Mouse (Mus musculus): ENCODE measurements around the gene Zfp92.
"Not testable (repeated sequence)": the region's sequence is repeated elsewhere in the genome, so short reads cannot be mapped to it uniquely, and the experiment has no call there.

Zfp92 gene

DNA sequence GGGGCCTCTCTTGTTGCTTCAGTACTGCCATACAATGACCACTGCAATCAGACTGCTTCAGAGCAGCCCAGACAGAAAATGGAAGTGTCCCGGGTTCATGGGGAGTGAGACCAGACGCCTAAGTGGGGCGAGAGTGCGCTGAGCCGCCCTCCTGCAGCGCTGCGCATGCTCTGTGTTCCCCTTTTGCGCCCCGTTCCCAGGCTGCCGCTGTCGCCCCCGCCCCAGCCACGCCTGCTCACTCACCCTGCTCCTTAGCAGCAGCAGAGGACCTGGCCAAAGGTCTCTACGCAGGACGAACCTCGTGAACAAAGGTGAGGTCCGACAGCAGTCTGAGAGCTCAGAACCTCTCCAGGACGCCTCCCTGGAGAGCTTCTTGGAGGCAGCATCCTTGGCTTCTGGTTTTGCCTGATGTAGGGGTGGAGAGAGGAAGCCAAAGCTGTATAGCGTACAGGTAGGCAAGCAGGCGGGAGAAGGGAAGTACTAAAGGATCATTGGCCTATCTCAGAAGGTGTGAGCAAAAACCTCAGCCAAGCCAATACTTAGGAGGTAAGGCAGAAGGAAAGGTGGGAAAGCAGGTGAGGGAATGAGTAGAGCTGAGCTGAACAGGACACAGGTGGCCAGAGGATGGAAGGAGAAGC lies at the start of gene Zfp92:
Gene Zfp92, plus strand, starts transcription at position 217 of the 638 bp plus-strand sequence.
- in situ Hi-C loops (cut with MboI; ENCODE audit: unreplicated experiment in 2 of 2) = no loop called here

DNA sequence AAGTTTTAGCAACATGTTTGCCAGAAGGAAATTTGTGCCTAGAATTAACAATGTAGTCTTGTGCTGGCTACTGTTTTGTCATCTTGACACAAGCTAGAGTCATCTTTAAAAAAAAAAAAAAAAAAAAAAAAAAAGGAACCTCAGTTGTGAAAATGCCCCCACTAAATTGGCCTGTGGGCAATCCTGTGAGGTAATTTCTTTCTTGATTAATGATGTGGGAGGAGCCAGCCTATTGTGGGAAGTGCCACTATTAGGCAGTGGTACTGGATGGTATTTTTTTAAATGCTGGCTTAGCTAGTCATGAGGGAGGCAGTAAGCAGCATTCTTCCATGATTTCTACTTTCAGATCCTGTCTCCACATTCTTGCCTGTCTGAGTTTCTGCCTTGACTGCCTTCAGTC lies 47.6 kb upstream of the Zfp92 start:
- in situ Hi-C loops (cut with MboI; ENCODE audit: unreplicated experiment in 2 of 2) = no loop called here

DNA sequence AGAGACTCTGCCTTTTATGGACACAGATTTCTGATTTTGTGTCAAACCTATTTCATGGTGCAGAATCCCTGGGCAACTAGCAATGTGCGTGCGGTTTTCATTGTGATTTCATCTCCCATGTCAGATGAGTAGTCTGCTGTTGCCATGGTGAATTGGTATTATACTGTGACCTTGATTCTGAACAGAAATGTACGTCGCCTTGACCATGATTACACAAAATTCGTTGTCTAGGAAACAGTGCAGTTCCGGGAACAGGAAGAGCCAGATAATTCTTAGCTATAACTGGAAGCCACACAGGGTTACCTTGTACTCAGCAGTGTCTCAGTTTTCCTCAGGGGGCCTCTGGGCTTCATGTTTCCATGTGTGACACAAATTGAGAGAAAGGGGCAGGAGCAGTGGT lies 26.5 kb upstream of the Zfp92 start:
- in situ Hi-C loops (cut with MboI; ENCODE audit: unreplicated experiment in 2 of 2) = no loop called here

DNA sequence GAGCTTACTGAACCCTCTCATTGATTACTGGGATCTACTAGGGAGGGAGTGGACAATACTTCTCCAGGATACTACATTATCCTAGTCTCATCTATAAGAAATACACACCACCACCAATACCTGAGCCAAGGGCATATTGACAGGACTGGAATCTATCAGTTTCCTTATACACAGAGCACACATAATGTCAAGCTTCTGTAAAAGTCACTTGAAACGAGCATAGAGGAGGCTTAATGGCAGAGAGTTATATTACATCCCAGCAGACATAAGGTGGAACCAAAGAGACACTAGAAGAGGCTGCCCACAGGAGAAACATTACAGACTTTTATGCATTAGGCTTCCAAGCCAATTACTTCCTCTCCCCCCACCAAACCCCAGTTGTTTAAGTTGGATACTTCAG lies 26.0 kb upstream of the Zfp92 start:
- in situ Hi-C loops (cut with MboI; ENCODE audit: unreplicated experiment in 2 of 2) = no loop called here

DNA sequence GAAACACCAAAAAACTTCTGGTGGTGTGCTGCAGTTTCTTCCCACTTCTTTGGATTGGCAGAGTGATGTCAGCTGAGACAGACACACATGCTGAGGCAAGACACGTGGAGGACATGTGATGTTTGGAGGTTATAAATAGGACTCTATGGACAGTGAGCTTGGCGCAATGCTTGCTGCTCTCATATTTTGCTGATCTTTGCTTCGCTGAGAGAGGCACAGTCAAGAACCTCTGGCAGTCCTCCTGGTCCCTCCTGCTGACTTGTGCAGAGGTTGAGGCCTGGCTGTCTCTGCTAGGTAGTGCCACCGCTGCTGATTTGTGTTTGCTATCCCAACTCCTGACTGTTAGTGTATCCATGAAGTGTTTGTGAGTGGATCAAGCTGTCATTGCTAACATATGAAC lies 19.4 kb upstream of the Zfp92 start:
- in situ Hi-C loops (cut with MboI; ENCODE audit: unreplicated experiment in 2 of 2) = no loop called here

DNA sequence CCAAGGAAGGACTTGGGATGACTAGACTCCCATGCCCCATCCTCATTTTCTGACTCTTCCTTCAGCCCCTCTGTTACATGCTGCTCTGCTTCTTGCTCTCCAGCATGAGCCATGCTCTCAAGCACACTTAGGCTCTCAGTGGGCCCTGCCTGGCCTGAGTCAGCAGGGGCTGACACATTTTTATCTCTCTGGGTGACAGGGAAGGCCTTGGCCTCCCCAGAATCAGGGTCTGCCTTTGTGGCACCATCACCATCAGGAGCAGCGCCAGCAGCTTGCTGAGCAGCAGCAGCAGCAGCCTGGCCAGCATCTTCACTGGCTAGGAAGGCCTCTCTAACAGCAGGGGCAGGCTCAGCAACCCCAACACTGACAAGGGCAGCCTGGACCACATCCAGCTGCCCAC lies 14.4 kb upstream of the Zfp92 start:
- in situ Hi-C loops (cut with MboI; ENCODE audit: unreplicated experiment in 2 of 2) = no loop called here

DNA sequence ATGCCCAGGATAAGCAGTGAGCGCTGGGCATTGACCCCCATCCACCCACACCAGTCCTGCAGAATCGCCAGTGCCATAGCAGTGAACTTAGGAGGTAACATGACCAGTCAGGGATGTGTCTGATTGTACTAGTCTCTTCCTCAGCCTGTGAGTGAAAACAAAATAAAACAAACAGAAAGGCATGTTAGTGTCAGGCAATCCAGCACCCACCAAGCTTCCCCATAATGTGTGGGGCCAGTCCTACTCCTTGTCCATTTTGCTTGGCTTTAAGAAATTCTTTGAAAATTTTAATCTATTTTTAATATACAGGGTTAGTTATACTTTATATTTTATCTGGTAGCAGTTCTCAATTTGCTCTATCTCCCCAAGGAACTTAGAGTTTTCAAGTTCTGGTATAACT lies 12.3 kb upstream of the Zfp92 start, which contains the start of gene Gm18336:
Gene Gm18336, minus strand, starts transcription at position 101 of the 400 bp plus-strand sequence.
- in situ Hi-C loops (cut with MboI; ENCODE audit: unreplicated experiment in 2 of 2) = not testable (repeated sequence)

DNA sequence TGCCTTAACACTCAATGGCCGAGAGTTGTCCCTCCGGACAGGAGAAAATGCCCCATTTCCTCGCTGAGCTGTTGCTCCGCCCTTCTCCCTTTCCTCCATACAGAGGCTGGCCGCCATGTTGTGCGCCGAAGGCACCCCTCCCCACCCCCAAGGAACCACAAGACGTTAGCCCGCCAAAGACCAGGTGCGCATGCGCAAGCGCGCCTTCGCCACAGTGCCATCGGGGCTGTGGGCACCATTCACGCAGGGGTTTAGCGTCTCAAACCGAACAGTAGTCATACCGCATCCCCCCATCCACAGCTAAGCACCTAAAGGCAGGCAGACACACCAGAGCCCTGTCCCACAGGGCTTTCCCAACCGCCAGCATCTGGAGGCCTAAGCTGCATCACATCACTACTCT lies 9.9 kb upstream of the Zfp92 start:
- in situ Hi-C loops (cut with MboI; ENCODE audit: unreplicated experiment in 2 of 2) = no loop called here

DNA sequence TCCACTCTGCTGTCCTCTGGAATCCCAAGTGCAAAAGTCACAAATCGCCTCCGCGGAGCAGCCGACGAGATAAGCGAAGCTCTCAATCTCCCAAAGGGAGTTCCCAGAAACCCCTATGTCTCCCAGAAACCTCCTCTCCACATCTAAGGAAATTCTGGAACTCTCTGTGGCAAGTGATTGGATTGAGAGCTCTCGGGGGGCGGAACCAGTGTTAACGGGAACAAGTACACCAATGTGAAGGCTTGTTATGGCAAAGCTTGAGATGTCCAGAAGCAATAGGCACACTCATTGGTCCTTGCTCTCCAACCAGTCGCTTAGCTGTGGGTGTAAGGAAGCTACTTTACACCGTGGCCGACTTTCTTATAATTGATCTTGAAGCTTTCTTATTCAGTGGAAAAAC lies 9.3 kb upstream of the Zfp92 start:
- in situ Hi-C loops (cut with MboI; ENCODE audit: unreplicated experiment in 2 of 2) = no loop called here

DNA sequence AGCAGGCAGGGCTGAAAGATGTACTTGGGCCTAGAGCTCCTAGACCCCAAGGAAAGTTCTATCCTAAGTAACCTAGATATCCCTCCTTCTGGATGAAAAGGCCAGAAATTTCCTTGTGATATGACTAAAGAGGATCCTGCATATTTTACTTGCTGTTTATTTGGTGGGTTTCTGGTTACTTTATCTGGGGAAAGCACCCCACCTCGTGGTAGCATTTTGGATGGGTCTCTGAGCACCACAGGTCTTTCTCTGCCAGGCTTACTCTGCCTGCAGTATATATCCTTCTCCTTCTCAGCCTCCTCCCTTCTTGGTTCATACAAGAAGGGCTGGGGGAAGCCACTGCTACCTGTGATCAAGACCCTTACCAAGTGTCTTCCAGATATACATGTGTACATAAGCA lies 1.9 kb downstream of the Zfp92 start:
- in situ Hi-C loops (cut with MboI; ENCODE audit: unreplicated experiment in 2 of 2) = no loop called here

DNA sequence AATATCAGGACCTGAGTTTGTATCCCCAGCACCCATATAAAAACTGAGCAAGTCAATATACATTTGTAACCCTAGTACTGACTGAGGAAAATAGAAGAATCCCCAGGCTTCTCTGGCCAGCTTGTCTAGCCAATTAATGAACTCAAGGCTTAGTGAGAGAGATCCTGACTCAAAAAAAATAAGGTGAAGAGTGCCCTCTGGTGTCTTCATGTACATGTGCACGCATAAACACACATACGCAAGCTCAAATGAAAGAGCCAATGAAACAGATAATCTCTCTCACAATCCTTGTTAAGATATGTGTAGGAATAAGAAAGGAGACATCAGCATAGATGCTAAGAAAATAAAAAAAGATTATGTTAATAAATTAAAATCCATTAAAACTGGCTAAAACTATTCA lies 19.1 kb downstream of the Zfp92 start:
- in situ Hi-C loops (cut with MboI; ENCODE audit: unreplicated experiment in 2 of 2) = loop anchor here (10.0 to 25.0 kb wide), 3 partner anchors 115 to 418 kb away; partner anchors contain the start of gene Pnma3 (in 1 of the 2)

DNA sequence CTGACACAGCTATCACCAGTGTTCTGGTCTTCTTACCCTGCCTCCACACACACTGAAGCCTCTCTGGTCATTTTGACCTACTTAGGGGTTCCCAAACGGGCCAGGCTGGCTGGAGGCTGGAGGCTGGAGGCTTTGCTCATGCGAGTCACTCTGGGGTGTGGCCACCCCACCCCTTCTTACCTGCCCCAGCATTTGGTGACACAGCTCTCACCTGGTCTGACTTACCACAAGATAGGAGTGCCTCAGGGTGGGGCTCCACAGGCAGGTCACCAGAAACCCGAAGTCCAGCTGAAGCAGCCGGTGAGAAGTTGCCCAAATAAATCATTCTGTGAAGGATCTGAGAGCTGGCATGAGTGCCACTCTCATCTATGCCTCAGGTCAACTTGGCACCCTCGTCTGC lies 22.0 kb downstream of the Zfp92 start:
- in situ Hi-C loops (cut with MboI; ENCODE audit: unreplicated experiment in 2 of 2) = loop anchor here (10.0 to 25.0 kb wide), 3 partner anchors 118 to 421 kb away; partner anchors contain the start of gene Pnma3 (in 1 of the 2)

DNA sequence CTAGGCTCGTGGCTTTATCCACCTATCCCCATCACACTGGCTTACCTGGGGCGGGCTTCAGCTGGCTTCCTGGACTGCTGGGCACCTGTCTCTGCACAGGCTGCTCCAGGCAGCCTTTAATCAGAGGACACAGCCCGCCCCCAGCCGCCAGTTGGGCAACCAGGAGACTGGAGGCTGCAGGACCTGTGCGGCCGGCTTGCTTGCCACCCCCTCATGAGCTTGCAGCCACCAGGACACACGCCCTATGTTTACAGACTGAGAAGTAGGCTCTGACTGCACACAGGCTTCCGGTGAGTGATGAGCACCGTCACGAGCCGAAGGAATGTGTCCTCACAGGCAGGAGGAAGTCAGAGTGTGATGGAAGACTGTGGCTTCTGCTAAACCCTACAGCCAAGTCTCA lies 24.4 kb downstream of the Zfp92 start, which contains the start of gene Trex2:
Gene Trex2, minus strand, starts transcription at position 93 of the 400 bp plus-strand sequence.
- in situ Hi-C loops (cut with MboI; ENCODE audit: unreplicated experiment in 2 of 2) = loop anchor here (10.0 to 25.0 kb wide), 3 partner anchors 120 to 423 kb away; partner anchors contain the start of gene Pnma3 (in 1 of the 2)

DNA sequence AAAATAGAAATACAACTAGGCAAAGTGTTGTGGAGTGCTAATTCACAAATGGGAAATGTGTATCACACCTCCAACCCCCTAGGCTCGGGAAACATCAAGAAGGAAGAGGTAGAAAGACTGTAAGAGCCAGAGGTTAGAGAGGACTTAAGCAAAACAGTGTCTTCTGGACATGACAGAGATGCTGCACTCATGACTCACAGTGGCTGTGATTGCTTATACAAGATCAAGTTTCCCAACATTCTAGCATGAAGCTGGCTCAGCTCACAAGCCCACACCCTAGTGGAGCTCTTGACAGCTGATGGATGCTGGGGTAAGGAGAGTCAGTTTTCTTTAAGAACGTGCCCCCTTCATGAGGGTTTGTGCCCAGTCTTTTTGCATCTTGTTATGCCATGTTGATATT lies 30.5 kb downstream of the Zfp92 start:
- in situ Hi-C loops (cut with MboI; ENCODE audit: unreplicated experiment in 2 of 2) = loop anchor here (10.0 to 25.0 kb wide), 3 partner anchors 53 to 429 kb away; partner anchors contain the start of gene Pnma3 (in 1 of the 2)

DNA sequence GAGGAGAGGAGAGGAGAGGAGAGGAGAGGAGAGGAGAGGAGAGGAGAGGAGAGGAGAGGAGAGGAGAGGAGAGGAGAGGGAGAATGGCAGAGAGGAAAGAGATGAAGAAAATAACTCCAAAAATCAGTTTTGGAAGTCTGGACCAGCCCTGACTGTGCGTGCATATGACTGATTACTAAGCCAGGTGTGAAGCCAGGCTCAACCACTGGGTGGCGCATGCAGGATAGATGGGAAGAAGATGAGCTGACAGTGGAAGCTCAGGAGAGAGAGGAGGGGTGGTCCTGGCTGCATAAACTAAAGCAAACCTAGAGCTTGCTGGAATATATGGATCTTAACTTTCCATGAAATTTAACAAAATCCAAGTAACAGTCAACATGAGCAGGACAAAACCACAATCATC lies 41.1 kb downstream of the Zfp92 start:
- in situ Hi-C loops (cut with MboI; ENCODE audit: unreplicated experiment in 2 of 2) = loop anchor here (10.0 to 25.0 kb wide), 3 partner anchors 203 to 963 kb away; partner anchors contain the start of genes Pnck (in 1 of the 2) and Slc6a8 (in 1 of the 2)

DNA sequence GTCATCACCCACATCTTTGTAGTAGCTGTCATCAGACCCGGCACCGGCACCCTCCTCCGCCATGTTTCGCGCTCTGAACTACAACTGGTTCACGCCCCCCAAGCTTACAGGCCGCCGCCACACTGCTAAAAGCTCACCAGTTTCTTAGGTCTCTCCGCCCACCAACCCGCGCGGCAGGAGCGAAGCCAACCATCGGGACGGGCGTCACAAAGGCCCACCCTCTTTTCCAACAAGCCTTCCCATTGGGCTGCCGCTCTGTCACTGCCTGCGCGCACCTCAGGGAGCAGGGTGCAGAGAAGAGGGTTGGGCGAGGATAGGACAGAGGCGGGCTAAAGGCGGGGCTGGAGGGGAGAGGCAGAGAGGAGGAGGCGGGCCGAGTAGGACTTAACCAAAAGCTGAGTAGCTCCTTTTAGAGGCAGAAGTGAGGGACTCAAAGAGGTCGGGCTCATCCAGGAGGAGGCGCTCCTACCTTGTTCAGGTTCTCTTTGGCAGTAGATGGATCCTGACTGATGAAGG lies 48.0 kb downstream of the Zfp92 start, which contains the start of gene Haus7:
Gene Haus7, minus strand, starts transcription at position 168 of the 516 bp plus-strand sequence.
- in situ Hi-C loops (cut with MboI; ENCODE audit: unreplicated experiment in 2 of 2) = loop anchor here (10.0 to 25.0 kb wide), 3 partner anchors 196 to 956 kb away; partner anchors contain the start of genes Pnck (in 1 of the 2) and Slc6a8 (in 1 of the 2)

DNA sequence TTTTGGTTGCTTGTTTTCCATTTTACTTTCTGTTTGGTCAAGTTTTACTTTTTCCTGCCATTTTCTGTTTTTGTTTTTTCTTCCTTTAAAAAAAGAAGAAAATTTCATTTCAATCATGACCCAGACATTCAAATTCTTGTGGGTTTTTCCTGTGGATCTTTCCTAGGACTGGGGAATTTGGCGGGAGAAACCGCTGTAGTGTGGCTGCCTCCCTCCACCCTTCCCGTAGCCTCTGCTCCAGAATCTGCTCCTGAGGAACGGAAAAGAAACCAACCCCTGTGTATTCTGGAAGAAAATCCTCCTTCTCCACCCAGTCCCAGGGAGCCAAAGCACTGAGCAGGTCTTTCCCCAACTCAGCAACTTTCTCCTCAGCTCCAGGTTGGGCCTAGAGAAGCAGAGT lies 49.9 kb downstream of the Zfp92 start:
- in situ Hi-C loops (cut with MboI; ENCODE audit: unreplicated experiment in 2 of 2) = loop anchor here in 1 of 2 experiments (25.0 kb wide), 1 partner anchor 202 kb away; the partner anchor contains the start of genes Pnck and Slc6a8

DNA sequence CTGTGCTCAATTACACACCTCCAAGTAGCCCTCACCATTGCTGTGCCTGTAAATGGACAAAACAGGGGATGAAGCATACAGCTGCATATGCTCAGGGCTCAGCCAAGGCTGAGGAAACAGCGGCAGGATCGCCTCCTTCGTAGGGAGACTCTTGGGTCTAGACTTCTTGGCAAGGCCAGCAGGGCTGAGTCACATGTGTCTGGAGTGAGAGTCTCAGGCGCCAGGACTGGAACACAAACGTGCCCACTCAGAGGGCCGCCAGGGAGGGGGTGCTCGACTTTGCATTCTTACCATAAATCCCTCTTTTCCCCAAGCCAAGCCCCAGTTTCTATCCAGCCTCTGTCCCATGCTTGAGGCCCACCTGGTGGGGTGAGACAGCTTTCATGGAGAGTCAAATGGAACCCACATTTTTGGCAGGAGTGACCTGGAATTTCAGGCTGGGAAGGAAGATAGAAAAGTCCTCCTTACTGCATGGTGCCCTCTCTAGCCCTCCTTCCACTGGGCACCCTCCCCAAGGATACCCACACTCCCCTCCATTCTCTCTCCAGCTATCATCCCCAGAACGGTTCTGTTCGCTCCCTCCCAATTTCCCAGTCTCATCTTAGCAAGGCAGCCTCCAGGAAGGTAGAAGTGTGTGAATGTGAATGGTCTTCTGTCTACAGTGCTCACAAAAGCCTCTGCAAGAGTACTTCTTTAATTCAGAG lies 54.7 kb downstream of the Zfp92 start:
- in situ Hi-C loops (cut with MboI; ENCODE audit: unreplicated experiment in 2 of 2) = loop anchor here in 1 of 2 experiments (25.0 kb wide), 1 partner anchor 197 kb away; the partner anchor contains the start of genes Pnck and Slc6a8

DNA sequence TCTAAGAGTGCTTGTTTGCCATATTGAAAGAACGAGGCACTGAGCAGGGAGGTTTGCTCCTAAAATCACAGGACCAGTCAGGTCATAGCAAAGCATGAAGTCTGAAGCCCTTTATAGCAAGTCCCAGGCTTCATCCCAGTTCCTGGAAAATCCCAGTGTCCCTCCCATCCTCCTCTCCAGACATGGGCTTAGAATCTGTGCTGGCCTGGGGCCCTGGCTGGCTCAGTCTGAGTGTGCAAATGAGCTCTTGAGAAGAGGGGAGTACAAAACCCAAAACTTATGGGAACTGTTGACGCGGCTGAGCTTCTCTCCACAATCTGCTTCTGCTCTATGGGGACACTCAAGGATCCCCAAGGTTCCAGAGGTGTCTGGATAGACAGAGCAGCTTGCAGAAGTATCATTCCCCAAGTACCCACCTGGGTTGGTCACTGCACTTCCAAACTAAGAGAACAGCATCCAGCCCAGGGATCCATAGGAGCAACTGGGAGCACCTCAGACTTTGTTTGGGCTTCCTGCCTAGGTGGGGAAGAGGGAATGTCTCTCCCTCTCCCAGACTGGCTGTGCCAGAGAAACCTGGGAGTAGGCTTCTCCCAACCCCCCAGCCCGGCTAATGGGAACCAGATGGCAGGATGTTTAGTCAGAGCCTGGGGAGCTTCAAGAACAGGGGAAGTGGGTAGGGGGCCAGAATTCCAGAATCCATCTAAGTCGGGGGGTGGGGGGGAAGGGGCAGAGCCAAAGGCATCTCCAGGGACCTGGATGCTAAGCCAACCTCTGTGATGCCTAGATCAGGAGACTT lies 56.7 kb downstream of the Zfp92 start:
- in situ Hi-C loops (cut with MboI; ENCODE audit: unreplicated experiment in 2 of 2) = loop anchor here in 1 of 2 experiments (25.0 kb wide), 1 partner anchor 195 kb away; the partner anchor contains the start of genes Pnck and Slc6a8

DNA sequence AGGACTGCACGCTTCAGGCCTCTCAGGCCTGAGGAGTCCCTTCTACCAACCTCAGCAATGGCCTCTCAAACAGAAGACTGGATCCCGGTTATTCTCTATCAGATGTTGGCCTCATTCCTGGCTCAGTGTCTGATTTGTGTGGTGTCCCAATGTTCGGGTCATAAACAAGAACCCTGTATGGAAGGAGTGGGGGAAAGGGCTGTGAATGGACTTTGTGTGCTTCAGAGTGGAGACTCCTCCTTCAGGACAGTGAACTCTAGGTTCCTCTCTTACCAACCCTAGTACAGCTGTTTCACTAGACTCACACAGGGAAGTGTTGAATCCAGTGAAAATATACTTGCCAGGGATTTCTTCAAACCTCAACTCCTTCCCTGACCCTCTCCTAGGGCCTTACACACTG lies 57.4 kb downstream of the Zfp92 start:
- in situ Hi-C loops (cut with MboI; ENCODE audit: unreplicated experiment in 2 of 2) = loop anchor here in 1 of 2 experiments (25.0 kb wide), 1 partner anchor 194 kb away; the partner anchor contains the start of genes Pnck and Slc6a8

Data from v-Abl transformed pro-B cells (cell line).